Mouse (Mus musculus) embryo, embryonic 11.5 days (tissue): ENCODE measurements at regions not wholly inside any gene's neighbourhood (a gene's known extent, or its start where the extent isn't known, plus 50 kb on each side); places are given as distances from the start of the nearest gene placed in this dataset.
A peak's percentile ranks its signal among the peaks of the same experiment; 100 is the strongest.
"Not testable (repeated sequence)": the region's sequence is repeated elsewhere in the genome, so short reads cannot be mapped to it uniquely, and the experiment has no call there.

Experiments used
- DNase-seq: peaks from one replicate; pipeline ENCODE4 v3.0.0-alpha.2; 2012; ENCODE audit warnings: low read depth, low spot score

DNA sequence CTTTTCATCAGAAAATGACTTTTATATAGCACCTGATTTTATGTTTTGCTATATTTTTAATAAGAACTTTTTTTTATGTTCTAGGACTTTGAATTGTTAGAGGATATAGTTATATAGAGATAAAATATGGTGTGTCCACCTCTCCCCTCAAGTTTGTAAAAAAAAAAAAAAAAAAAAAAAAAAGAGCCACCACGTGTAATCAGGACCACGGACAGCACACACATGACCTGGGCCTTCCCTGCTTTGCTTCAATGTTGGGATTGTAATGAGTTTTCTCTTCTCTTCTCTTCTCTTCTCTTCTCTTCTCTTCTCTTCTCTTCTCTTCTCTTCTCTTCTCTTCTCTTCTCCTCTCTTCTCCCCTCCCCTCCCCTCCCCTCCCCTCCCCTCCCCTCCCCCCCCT lies 78.5 kb downstream of the 1700010I14Rik start:
- not testable (repeated sequence) for DNase-seq

DNA sequence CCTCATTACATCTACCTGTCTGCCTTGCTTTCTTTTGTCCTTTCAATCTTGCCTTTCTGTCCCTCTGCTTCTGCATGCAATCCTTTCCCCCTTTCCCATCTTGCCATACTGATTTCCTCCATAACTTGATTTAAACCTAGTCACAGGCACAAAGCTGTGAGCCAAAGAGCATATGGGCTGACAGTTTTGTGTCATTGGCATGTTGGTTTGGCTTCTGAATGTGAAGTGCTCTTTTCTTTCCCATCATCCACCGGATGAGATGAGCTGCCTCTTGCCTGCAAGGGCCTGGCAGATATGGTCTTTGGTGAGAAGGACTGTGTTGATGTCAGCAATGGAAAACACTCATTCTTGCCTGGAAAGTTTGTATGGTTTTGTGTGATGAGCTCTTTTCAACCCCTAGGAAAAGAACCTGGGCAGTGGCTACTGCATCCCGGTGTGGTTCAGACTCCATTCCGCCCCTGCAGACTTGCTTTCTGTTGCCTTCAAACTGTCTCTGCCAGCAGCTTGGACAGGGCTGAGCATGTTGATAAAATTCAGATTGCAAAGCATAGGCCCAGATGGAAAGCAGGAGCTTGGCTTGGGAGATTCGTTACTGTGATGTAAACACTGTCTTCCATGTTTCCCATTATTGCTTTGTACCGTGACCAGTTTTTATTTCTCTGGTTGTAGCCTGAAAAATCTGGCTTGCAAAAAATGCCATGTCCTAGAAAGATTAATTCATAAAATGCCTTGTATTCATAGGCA lies 80.9 kb downstream of the 1700010I14Rik start:
- DNase-seq = no peak

DNA sequence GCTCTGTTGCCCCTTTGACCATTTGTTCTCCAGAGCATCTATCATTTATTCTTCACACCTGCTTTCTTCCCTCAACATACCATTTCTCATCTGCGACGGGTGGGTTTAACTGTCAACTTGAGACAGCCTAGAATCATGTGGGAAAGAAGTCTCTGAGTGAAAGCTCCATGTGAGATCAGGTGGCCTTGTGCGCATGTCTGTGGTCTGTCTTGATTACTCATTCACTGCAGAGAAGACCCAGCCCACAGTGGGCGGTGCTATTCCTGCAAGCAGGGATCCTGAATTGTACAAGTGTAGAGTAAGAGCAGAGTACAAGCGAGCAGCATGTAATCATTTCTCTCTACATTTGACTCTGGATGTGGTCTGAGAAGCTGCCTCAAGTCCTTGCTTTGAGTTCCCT lies 95.5 kb downstream of the 1700010I14Rik start:
- no peak for DNase-seq

DNA sequence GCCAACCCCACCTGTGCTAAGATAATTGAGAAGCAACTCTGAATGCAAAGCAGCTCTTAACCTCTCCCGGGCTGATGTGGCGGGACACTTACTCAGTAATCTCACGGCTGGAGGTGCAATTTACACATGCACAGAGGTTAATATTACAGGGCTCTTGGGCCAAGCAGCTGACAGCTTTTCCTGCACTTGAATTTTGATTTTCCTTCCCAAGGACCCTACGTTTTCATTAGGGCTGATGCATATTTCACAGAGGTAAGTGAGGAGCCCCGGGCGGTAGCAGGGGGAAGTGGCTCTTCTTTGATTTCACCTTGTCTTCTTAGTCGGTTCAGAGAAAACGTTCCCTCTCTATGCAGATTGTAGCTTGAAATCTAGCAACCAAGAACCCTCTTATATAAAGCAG lies 139.7 kb downstream of the 1700010I14Rik start:
- no peak for DNase-seq

DNA sequence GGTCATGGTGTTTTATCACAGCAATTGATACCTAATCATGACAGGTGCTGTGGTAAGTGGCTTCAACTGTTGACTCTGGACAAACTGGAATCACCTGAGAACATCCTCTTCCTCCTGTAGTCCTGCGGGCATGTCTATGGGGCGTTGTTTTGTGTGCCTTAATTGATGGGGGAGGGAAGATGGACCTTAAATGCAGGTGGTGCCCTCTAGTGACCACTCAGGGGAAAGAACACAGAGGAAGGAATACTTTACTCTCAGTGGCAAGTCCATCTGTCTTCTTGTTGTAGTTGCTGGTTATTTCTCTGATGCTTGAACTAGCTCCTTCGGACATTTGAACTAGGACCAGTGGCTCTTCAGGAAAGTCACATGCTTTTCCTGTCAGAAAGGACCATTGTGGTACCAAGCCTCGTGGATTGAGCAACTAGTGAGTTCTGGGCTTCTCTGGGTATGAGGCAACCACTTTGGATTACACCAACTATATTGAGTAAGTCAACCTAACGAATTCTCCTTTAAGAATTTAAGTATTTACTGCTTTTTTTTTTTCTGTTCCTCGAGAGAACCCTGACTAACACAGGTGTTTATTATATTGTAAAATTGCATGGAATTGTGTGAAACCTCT lies 157.6 kb downstream of the 1700010I14Rik start:
- no peak for DNase-seq

DNA sequence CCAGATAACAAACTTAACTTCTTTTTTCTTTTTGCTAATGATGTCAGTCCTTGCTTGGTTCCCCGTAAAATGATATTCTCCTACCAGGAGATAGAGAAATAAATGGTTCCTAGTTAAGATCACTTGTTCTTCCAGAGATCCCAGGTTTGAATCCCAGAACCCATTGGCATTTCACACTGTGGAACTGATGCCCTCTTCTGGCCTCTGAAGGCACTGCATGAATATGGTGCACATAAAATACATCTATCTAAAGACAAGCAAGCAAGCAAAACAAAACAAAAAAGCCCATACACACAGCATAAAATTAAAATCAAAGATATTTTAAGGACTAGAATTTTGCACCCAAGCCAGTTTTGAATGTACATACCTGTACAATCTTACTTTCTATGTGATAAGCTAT lies 162.5 kb downstream of the 1700010I14Rik start:
- no peak for DNase-seq

DNA sequence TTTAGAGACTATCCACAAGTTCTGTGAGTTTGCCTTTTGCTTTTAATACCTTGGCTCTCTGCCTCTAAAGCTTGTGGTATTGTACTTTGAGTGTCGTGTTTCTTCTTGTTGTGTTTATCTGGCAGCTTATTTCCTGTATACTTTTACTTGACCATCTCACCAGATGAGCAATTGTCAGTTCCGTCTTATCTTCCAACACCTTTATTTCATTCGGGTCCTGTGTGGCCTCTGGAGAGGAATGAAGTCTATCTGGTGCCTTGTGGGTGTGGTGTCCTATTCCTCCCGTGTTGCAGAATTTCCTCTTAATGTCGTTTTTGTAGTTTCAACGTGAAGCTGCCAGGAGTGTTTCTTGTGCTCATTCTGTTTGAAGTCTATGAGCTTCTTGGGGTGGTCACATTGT lies 174.0 kb downstream of the 1700010I14Rik start:
- DNase-seq = no peak

DNA sequence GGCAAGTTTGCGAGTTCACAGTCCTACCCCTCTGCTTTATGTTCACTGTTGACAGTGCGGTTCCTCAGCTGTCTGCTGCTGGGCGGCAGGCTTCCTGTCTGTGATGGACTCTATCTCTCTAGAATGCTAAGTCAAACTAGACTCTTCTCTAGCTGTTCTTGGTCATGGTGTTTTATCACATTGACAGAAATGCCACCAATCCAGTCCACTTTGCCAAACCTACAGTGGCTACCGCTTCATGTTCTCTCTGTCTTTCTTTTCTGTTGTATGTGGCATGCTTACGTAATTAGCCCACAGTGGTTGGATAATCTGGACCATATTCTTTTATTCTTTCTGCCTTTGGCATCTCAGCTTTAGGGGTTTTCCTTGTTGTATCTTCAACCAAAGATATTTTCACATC lies 174.5 kb downstream of the 1700010I14Rik start:
- DNase-seq = no peak

DNA sequence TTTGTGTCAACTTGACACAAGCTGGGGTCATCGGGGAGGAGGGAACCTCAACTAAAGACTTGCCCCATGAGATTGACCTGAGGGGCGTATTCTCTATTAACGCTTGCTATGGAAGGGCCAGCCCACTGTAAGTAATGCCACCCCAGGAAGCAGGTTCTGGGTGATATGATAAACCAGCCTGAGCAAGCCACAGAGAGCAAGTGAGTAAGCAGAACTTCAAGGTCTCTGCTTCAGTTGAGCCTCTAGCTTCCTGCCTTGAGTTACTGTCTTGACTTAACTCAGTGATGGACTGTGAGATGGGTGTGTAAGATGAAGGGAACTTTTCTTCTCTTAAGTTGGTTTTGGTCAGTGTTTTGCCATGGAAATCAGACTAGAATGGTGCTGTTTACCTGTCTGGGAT lies 175.2 kb downstream of the 1700010I14Rik start:
- DNase-seq = no peak

DNA sequence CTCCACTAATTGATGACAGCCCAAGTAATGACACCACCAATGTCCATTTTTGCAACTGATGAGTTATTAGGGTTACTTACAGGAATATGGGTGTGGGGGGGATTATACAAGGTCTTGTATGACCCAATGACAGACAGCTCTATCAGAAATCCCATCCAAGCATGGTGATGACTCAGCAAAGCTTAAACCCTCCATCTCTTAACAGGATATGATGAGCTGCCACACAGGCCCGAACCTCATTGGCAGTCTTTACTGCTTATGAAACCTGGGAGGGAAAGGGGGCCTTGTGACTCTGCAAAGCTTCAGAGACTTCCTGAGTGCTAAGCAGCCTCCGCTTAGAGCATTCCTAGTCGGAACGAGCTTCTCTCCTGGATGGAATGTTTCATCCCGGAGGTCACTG lies 176.4 kb downstream of the 1700010I14Rik start:
- DNase-seq = no peak

DNA sequence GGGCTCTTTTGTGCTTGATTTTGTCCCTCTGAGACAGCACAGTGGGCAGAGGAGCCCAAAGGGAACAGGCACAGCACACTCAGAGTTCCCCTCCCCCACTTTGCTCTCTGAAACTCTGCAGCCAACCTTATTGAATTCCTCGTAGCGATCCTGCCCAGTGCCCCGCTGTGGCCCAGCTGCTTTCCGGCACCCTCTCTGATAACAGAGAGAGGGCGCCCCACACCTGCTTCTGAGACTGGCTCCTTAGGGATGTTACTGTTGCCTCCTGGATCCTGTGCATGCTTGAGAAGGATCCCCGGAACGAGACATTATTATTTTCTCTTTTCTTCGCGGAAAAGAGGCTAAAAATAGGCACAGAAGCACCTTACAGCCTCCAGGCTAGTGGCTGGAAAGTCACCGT lies 179.0 kb downstream of the 1700010I14Rik start:
- DNase-seq = no peak

DNA sequence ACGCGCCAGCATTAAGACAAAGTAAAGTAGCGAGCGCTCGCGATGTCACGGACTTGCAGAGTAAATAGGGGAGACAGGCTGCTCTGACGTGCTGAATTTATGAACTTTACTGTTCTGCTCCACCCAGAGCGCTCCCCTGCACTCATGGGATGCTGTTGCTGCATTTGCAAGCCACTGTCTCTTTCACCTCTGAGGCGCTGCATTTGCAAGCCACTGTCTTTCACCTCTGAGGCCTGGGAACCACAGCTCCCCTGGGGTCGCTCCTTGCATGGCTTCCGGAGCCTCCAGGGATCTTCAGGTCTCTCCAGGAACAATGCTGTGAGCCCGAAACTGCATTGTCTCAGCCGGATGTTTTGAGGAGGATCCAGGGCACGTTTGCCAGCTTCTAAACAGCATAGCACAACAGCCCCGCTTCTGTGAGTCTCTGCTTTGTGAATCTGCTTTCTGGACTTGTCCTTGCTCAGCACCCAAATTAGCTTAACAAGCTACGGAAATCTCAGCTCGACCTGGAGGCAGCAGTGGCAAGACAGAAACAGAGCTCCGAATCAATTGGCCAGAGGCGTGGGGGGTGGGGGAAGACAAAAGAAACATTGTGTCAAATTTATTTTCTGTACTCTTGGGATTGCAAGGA lies 179.6 kb downstream of the 1700010I14Rik start:
- DNase-seq = no peak

DNA sequence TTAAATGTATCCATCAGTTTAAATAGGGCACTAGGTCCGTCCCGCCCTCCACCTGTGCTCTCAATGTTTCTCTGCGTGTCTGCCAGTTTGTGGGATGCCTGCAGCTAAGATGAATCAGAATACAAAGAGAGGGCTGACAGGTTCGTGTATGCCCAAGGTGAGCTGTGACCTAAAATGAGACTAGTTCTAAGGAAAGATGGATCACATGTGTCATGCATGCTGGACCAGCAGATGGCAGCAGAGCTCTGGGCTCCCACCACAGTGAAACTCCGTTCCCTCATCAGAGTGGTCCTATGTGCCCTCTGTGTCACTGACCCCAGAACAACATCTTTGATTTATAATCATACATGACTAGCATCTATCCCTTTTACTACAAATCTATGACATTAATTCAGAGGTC lies 180.3 kb downstream of the 1700010I14Rik start:
- DNase-seq = peak; percentile 69

DNA sequence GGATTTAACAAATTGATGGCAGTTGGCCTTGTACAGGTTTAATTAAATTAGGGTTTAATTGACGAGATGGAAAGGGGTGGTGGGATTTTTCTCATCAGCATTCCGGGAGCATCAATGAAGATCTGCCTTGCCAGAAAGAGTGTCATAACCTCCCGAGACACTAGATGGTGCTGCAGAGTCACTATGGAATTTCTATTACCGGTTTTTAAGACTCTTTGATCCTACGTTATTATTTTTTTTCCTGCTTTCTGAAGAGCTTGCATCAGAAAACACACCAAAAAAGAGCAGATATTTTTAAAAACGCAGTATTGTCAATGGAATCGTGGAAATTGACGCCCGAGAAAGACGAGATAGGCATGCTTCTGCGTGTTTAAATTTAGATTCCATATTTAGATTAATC lies 181.2 kb downstream of the 1700010I14Rik start:
- no peak for DNase-seq

DNA sequence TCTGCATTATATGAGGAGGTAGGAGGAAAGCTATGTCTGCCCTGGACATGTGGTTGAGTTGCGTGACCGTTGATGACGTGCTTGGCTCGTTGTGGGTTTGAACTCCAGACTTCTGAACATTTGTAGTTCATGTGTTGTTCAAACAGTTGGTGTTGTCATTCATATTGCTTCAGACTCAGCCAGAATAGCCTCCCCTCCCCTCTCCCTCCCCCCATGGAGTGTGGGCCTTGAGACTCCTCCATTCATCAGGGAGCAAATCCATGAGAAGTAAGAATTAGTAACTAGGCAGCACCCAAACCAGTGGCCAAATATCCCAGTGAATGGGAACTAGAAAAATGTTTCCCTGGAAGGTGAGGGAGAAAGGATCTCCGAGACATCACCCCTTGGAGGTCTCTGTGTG lies 209.0 kb downstream of the 1700010I14Rik start:
- no peak for DNase-seq

DNA sequence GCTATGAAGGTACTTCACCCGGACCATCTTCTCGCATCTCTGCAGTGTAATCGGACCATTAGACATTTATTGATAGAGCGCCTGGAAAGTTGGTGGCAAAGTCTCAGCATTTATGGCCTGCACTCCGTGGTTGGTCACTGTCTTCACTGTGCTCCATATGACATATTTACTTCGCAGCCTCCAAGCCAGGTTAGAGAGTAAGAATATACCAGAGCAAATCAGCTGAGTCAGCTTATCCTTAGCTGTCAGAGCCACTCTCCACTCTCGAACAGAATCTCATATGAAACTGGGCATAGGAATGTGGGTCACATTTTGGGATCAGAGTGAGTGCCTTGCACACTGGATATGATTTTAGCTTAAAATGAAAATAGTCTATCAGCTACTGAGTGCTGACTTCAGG lies 212.3 kb downstream of the 1700010I14Rik start:
- no peak for DNase-seq

DNA sequence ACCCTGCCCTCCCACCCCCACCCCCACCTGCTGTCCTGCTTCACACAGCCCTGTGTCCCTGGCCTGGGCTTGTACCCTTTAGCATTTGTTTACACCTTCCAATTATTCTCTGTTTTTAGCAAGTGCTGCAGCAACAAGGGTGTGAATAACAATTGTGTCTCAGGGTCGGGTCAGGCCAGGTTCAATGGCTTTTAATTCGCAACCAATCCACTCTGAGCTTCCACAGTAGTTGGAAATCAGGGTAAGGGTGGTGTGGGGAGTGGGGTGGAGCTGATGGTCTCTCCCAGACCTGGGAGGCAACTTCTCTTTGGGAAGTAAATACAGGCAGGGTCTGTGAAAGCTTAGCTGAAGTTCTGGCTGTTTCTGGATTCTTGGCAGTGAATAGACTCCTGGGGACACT lies 214.4 kb downstream of the 1700010I14Rik start:
- no peak for DNase-seq

DNA sequence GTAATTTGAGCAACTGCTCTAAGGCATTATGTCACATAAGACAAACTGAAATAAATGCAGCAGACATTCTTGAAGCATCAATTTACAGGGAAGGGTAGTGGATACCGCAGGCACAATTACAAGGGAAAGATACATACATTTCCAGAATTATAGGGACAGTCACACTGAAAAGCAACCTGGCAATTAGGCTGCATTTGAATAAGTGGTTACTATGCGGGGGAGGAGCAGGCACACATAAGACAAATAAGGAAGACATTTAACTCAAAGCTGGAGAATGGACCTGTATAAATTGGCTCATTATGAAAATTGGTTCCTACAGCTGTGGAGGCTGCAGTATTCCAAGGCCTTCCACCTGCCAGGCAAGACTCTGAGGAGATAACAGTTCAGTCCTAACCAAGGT lies 211.2 kb upstream of the Gm17728 start:
- no peak for DNase-seq

DNA sequence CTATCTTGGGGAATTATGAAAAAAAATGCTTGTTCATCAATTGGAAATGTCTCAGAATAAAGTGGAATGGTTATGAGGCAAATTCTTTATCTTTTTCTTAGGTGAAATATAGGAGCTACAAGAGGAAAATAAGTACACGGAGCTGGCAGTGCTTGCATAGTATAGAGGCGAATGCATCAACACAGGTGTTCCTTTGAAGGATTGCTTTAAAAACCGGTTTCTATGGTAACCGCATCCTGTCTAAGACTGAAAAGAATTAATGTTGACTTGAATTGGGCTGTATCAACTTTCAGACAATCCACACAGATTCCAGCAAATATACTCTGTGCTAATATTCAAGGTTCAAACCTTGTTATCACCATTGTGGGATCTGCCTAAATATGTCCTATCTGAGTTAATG lies 198.8 kb upstream of the Gm17728 start:
- DNase-seq = no peak

DNA sequence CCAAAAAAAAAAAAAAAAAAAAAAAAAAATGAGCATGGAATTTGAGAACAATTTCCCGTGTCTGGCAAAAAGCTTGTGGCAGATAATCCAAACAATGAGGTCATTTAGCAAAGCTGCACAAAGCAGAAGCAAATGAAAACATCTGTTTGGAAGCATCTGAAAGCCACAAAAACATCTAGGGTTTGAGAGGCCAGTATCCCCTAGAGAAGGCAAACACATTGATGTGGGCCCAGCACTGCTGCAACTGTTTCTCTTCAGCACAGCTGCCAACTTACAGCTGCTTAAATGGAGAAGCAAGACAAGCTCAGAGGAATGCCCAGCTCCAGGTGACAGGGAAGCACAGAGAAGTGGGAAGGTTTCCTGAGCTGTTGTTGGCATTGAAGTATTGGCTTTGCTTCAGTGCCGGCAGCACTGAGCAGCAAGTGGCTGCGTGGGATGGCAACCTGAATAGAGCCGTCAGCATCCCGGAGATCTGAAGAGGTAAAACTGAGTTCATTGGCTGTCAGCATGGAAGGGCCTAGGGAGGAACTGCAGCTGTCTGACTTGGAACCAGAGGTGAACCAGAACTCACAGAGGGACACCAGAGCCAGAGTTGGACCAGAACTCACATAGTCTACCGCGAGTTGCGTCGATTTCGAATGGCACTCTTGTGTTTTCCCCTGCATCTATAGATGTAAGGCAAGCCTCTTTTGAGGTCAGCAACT lies 193.8 kb upstream of the Gm17728 start:
- DNase-seq = peak; percentile 1

DNA sequence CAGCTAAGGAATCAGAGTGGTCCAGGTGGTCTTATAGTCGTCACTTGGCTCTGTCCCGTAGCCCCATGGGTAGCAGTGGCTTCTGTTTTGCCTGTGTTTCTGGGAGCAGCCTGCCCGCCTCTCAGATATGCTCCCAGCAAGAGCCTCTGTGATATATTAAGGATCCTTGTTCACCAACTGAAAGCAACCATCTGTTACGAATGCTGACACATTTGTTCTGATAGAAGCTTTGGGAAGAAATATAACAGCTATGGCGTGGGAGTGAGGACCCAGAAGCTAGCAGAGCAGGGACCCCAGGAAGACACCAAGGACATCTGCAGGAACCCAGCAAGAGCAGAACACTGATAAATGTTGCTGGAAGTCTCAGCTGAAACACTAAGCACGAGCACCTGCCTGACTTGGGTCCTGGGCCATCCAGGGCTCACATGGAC lies 186.7 kb upstream of the Gm17728 start:
- DNase-seq = no peak

DNA sequence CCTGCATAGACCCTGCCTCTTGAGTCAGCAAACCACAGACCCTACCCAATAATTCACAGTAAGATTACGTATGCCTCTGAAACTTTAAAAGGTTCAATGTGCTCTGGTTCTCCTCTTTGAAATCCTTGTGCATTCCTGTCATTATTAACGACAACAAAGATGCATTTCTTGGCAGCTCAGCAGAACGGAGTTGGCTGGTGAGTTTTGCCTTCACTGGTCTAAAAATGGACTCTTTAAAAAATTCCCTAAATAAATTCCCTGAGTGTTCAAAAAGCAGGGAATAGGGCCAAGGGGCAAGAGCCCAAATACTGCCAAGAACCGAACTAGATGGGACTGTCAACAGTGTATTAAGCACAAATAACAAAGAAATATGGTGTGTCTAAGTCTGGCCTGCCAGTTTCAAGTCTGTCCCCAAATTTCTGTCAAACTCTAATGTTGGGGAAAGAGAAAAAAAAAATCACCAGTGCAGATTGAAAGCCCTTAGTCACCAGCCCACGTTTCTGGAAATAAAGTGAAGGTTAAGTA lies 163.2 kb upstream of the Gm17728 start:
- DNase-seq = no peak
